Mouse (Mus musculus) hindbrain, embryonic 13.5 days (tissue): ENCODE measurements at regions not wholly inside any gene's neighbourhood (a gene's known extent, or its start where the extent isn't known, plus 50 kb on each side); places are given as distances from the start of the nearest gene placed in this dataset.
A peak's percentile ranks its signal among the peaks of the same experiment; 100 is the strongest.

Source experiments
- ATAC-seq: fragments of 200-750 bp; cut with Nextera tagmentation; 2 replicates; pipeline ENCODE4 v1.8.0; 2017; ENCODE audit warnings: moderate TSS enrichment; ENCODE audit not compliant: low FRiP score
- H3K27ac ChIP-seq: fragments of 300-500 bp; sonication (generic); 2 replicates; pipeline ENCODE4 v1.5.1; 2015; ENCODE audit warnings: inconsistent platforms, mild to moderate bottlenecking, moderate library complexity
- H3K27me3 ChIP-seq: fragments of 300-500 bp; sonication (generic); 2 replicates; pipeline ENCODE4 v1.6.1; 2015; ENCODE audit warnings: mild to moderate bottlenecking, inconsistent platforms
- H3K36me3 ChIP-seq: fragments of 300-500 bp; sonication (generic); 2 replicates; pipeline ENCODE4 v1.6.1; 2015; ENCODE audit warnings: mild to moderate bottlenecking, inconsistent platforms
- H3K4me1 ChIP-seq: fragments of 300-500 bp; sonication (generic); replicated peaks from 2 replicates; pipeline ENCODE4 v1.6.1; 2015; ENCODE audit warnings: inconsistent platforms
- H3K4me2 ChIP-seq: fragments of 300-500 bp; sonication (generic); 2 replicates; pipeline ENCODE4 v1.6.1; 2015; ENCODE audit warnings: inconsistent platforms, mild to moderate bottlenecking, moderate library complexity
- H3K4me3 ChIP-seq: fragments of 300-500 bp; sonication (generic); 2 replicates; pipeline ENCODE4 v1.5.1; 2015; ENCODE audit warnings: mild to moderate bottlenecking, inconsistent platforms
- H3K9ac ChIP-seq: fragments of 300-500 bp; sonication (generic); 2 replicates; pipeline ENCODE4 v1.6.1; 2015; ENCODE audit warnings: mild to moderate bottlenecking, inconsistent platforms
- H3K9me3 ChIP-seq: fragments of 300-500 bp; sonication (generic); 2 replicates; pipeline ENCODE4 v1.6.1; 2016; ENCODE audit warnings: inconsistent platforms
- WGBS: fragments of 180-500 bp; shearing (Covaris S2); methylation state at CpG from one replicate; pipeline ENCODE4 v1.1.7; 2015; 5-methylcytosine and 5-hydroxymethylcytosine counted together

DNA sequence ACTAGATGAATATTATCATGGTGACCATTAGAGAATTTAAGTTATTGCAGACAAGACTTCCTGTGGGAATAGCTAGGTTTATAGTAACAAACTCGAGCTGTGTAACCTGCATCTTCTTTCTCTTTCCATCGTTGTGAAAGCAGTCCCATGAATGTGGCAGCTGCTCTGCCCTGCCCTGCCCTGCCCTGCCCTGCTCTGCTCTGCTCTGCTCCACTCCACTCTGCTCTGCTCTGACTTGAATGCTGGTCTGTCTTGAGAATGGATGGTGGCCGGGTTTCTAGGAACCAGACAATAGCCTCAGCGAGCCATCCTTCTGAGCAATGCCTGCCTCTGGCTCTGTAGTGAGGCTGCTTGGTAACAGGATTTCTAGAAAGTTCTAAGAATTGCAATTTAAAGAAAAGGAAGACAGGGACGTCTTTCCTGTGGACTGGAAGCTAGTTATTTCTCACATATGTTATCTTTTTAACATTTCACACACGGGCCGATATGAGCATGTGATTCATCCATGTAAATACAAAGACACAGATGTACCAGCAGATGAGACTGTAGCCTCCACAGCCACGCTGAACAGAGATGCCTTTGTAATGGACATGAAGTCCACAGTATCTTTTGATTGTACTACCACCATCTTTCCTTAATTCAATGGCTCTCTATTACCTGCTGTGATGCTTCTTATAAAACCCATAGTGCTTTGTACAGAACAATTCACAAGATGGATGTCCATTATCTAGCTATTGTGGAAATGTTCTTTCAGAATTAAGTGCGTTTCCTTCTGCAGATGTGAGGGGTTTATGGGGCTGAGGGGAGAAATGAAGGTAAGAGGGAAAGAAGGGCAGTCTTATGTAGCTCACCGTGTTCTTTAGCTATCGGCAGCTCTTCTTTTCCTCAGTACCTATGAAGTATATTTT, 295.4 kb downstream of the Arl4a start:
- Histone ChIP-seq H3K36me3 (no peaks in the 10 kb centered on the region), H3K4me1 (peaks cover 10% of the 10 kb centered on the region), H3K9ac (no peak overlapping the region), H3K4me3 (no peak overlapping the region), H3K27ac (0 out of 2 replicates have a peak overlapping the region, but pooled peaks have one; percentile 19), H3K4me2 (no peak overlapping the region), H3K9me3 (no peaks in the 10 kb centered on the region), H3K27me3 (no peaks in the 10 kb centered on the region)
- peak; percentile 84 for ATAC-seq
- 24% methylated on average over 11 of the region's 11 CpGs for WGBS

DNA sequence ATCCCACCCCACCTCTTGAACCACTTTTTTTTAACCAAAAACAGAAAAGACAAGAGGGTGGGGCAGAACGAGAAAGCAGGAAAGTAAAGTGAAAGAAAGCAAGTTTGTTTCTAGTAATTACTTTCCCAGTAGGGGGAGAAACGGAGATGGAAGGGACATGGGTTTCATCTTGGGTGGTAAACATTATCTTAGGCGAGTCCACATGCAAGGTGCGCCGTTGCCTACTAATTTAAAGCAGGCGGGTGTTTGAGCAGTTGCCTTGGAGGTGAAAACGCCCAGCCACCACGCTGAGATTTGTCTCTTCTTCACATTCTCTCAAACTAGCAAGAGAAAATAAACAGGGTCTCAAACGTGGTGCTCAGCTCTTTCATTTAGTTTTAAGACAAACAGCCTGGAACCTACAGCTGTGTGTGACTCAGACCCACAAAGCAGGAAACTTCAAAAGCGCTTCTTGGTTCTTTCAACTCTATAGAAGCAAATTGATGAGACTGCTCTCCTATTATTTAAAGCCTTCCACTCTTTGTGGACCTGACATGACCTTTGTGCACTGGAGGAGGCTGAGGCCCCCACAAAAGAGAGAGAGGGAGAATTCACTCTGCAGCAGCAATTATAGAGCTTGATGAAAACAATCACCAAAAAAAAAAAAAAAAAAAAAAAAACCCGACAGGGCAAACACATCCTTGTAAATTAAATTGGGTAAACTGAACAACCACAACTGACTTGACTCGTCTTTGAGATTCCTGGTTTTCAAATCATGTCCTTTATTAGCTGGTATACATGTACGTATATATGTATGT, 296.6 kb downstream of the Arl4a start:
- Histone ChIP-seq H3K36me3 (no peaks in the 10 kb centered on the region), H3K9me3 (no peaks in the 10 kb centered on the region), H3K4me1 (peaks cover 17% of the 10 kb centered on the region), H3K9ac (no peak overlapping the region), H3K4me3 (no peak overlapping the region), H3K27ac (no peak overlapping the region), H3K27me3 (no peaks in the 10 kb centered on the region), H3K4me2 (no peak overlapping the region)
- ATAC-seq: no peak
- WGBS: 9% methylated on average over 13 of the region's 13 CpGs

DNA sequence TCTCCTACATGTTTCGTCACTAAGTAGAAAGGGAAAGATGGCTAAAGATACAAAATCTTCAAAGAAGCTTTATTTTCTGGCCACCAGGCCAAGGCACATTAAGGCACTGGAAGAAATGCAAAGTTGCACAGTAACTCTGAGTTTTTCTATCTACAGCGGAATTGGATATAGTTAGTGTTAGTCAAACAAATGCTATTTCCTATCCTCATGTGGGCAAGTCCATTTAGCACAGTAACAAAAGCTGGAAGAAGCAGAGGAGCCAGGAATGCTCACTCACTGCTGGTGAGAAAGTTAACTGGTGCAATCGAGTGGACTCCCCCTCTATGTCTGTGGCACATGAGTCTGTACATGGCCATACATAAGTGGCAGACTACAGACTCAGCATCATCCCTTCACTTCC, 300.9 kb downstream of the Arl4a start:
- peak overlapping the region; percentile 71 for H3K27ac ChIP-seq
- H3K4me2 ChIP-seq: no peak overlapping the region
- H3K36me3 ChIP-seq: no peaks in the 10 kb centered on the region
- ATAC-seq: no peak
- H3K4me3 ChIP-seq: no peak overlapping the region
- peaks cover 18% of the 10 kb centered on the region for H3K4me1 ChIP-seq
- 87% methylated on average over 3 of the region's 3 CpGs for WGBS
- H3K9me3 ChIP-seq: no peaks in the 10 kb centered on the region
- H3K27me3 ChIP-seq: no peaks in the 10 kb centered on the region
- H3K9ac ChIP-seq: no peak overlapping the region

DNA sequence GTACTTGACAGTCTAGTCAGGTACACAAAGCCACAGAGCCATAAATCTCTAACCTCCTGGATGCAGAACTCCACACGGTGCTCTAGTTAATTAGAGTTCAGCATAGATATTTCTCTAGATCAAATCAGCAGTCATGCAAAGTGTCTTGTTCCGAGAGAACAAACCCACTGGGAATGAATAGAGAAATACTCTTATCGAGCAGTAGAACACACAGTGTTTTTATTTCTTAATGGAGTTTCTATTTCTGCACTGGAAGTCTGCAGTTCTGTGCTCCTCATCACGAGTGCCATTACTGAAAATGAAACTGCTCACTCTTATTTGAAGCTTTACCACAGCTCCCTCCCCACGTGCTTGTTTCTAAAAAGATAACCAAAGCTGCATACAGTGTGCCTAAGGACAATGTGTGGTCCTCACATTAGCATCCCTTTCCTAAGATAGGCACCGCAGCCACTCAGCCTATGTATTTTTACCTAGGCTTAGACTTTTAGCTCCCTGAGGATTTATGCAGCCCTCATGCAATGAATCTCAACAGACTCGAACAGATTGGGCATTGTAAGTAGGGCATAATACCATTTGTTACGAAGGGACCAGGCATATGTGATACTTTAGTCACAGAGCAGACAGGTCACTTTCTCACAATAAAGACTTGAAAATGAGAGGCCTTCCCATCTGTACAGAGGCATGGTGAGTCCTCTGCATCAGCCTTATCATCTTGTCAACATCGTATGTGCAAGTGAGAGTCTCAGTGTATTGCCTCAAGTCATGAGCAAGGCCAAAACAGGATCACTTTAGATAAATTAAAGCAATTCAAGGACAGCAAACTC, 301.5 kb downstream of the Arl4a start:
- Histone ChIP-seq H3K4me3 (no peak overlapping the region), H3K27ac (peak overlapping the region; percentile 71), H3K4me2 (peak overlapping the region; percentile 20; the same call in 1 of the 2 replicates), H3K9me3 (no peaks in the 10 kb centered on the region), H3K4me1 (peaks cover 16% of the 10 kb centered on the region), H3K36me3 (no peaks in the 10 kb centered on the region), H3K27me3 (no peaks in the 10 kb centered on the region), H3K9ac (no peak overlapping the region)
- peak; percentile 74 for ATAC-seq
- 28% methylated on average over 9 of the region's 9 CpGs for WGBS

DNA sequence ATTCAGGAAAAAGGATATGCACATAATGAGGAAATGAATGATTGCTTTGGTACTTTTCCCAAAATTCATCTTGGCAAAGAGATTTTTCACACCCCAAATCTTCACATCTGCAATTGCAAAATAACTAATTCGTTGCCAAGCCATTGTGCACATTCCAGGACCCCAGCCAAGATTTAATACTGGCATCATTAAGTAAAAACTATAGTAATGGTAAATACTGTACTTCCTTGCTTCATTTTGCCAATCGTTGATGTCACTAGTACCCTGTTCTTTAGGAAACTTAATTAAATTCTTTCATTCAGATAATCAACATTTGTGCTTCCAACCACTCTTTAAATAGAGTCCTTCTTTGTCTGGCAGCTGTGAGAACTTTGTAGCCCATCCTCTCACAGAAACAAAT, 303.6 kb downstream of the Arl4a start:
- H3K4me3 ChIP-seq: no peak overlapping the region
- WGBS: 53% methylated on average over 2 of the region's 2 CpGs
- no peaks in the 10 kb centered on the region for H3K27me3 ChIP-seq
- peaks cover 13% of the 10 kb centered on the region for H3K4me1 ChIP-seq
- H3K36me3 ChIP-seq: no peaks in the 10 kb centered on the region
- no peak overlapping the region for H3K4me2 ChIP-seq
- no peak overlapping the region for H3K9ac ChIP-seq
- H3K9me3 ChIP-seq: no peaks in the 10 kb centered on the region
- no peak for ATAC-seq
- H3K27ac ChIP-seq: no peak overlapping the region

DNA sequence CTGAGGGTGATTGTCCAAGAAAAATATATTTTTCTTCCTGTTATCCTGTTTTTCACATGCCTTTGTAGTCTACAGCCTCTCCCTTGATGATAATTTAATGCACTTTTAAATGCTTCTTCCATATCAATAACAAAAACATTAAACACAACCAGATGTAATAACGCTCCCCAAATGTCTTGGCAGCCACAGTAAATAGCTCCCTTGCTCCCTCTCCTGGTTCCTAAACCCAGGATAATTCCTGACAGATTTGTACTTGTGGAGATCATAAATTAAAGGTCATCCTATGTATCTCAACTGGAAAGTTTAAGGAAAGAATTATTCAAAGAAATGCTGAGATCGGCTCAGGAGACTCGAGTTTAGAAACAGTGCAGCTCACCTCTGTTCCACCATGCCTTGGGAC, 306.6 kb downstream of the Arl4a start:
- Histone ChIP-seq H3K27me3 (no peaks in the 10 kb centered on the region), H3K4me2 (no peak overlapping the region), H3K9me3 (no peaks in the 10 kb centered on the region), H3K27ac (no peak overlapping the region), H3K4me1 (peaks cover 5% of the 10 kb centered on the region), H3K36me3 (no peaks in the 10 kb centered on the region), H3K4me3 (no peak overlapping the region), H3K9ac (no peak overlapping the region)
- no peak for ATAC-seq
- 68% methylated on average over 3 of the region's 3 CpGs for WGBS

DNA sequence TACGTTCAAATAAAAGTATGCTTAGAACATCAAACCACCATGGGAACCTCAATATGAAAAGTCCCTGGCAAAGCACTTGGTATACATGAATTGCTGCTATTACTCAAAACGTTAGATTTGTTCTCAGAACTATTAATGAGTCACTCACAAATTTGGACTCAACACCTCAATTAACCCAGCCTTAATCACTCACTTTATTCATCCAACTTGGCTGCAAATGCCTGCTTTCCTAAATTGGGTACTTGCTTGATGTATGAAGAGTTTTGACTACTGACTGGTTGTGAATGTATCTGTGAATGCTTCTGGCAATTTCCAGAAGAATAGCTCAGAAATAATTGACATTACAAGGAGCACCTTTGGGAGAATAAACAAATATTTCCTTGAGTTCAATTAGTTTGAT, 308.6 kb downstream of the Arl4a start:
- Histone ChIP-seq H3K9ac (no peak overlapping the region), H3K4me2 (no peak overlapping the region), H3K36me3 (no peaks in the 10 kb centered on the region), H3K9me3 (no peaks in the 10 kb centered on the region), H3K27me3 (no peaks in the 10 kb centered on the region), H3K4me1 (no peaks in the 10 kb centered on the region), H3K27ac (no peak overlapping the region), H3K4me3 (no peak overlapping the region)
- ATAC-seq: no peak
- 86% methylated on average over 2 of the region's 2 CpGs for WGBS

DNA sequence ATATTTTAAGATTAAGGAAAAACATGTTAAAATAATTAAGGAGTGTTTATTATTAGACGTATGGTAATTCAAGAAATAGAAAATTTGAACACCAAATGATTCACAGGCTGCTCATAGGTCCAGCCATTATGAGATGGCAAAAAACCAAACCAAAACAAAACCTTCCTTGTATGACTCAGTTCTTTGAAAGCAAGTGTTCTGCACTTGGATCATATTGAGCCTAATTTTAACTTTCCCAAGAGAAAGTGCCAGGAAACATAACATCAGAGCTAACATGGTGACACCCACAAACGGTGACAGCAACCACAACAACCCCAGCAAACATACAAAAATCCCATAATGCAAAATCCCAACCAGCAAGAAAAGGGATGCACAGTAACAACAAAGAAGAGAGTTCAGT, 313.7 kb downstream of the Arl4a start:
- Histone ChIP-seq H3K4me2 (no peak overlapping the region), H3K4me1 (no peaks in the 10 kb centered on the region), H3K36me3 (no peaks in the 10 kb centered on the region), H3K9me3 (no peaks in the 10 kb centered on the region), H3K9ac (no peak overlapping the region), H3K27me3 (no peaks in the 10 kb centered on the region), H3K4me3 (no peak overlapping the region), H3K27ac (no peak overlapping the region)
- 92% methylated on average over 2 of the region's 2 CpGs for WGBS
- ATAC-seq: no peak

DNA sequence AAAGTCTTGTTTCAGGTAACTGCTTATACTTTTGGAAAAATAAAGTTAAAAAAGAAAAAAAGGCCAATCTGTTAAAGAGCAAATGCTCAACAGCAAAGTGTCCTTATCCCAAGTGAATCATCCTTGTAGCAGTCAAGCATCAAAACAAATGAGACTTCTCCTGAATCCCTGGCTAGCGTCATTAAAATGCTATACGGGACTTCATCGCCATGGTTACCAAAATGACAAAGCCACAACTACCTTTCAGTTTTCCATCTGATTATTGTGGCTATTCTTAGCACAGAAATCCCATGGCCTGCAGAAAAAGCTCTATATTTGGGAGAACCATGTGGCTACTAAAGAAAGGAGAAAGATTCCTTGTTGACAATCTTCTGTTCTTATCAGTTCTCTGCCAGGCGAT, 322.7 kb downstream of the Arl4a start:
- Histone ChIP-seq H3K4me3 (no peak overlapping the region), H3K27me3 (no peaks in the 10 kb centered on the region), H3K9ac (no peak overlapping the region), H3K36me3 (no peaks in the 10 kb centered on the region), H3K9me3 (no peaks in the 10 kb centered on the region), H3K4me1 (peaks cover 11% of the 10 kb centered on the region), H3K4me2 (no peak overlapping the region), H3K27ac (peak overlapping the region; percentile 67)
- ATAC-seq: peak; percentile 63; the same call in 1 of the 2 replicates
- WGBS: 25% methylated on average over 4 of the region's 4 CpGs

DNA sequence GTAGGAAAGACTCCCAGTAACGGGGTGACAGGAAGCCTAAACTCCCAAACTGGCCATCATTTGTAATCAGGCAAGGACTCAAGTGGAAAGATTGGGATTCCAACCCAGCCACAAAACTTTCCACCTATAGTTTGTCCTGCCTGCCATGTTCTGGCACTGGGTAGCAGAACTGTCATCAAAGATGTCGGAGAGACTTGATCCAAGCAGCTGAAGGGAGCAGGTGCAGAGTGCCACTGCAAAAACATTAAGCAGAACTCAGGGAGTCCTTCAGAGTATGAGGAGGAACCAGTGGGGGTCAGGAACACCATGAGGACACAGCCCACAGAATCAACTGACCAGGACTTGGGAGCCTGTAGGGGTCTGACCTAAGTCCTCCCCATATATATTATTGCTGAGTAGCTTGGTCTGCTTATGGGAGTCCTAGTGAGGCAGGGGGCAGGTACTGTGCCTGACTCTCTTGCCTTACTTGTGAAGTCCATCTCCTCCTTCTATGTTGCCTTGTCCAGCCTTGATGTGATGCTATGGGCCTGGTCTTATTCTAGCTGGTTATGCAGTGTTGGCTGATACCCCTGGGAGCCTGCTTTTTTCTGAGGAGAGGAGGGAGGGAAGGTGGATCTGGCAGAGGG, 323.5 kb downstream of the Arl4a start:
- Histone ChIP-seq H3K36me3 (no peaks in the 10 kb centered on the region), H3K9ac (no peak overlapping the region), H3K9me3 (no peaks in the 10 kb centered on the region), H3K4me2 (no peak overlapping the region), H3K27ac (no peak overlapping the region), H3K4me1 (peaks cover 11% of the 10 kb centered on the region), H3K4me3 (no peak overlapping the region), H3K27me3 (no peaks in the 10 kb centered on the region)
- 86% methylated on average over 2 of the region's 2 CpGs for WGBS
- ATAC-seq: peak; percentile 49; the same call in 1 of the 2 replicates

DNA sequence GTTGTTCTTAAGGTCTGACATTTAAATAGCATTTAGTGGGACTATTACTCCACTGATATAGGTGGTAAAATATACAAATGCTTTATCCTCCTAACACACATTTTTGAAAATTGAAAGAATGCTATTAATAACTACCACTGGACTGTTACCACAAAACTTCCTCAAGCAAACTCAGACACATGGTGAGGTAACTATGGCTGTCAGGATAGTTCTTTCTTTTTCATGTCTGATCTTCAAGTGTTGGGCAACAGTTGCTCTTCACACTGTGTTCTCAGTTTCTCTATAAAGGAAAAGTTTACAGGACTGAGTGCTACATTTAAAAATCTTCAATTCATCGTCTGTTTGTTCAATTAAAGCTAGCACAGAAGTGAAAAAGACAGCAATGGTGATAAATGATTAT, 326.0 kb downstream of the Arl4a start:
- Histone ChIP-seq H3K4me2 (no peak overlapping the region), H3K4me1 (peaks cover 11% of the 10 kb centered on the region), H3K36me3 (no peaks in the 10 kb centered on the region), H3K27me3 (no peaks in the 10 kb centered on the region), H3K4me3 (no peak overlapping the region), H3K9me3 (no peaks in the 10 kb centered on the region), H3K9ac (no peak overlapping the region), H3K27ac (no peak overlapping the region)
- 75% methylated on average over 1 of the region's 1 CpGs for WGBS
- no peak for ATAC-seq

DNA sequence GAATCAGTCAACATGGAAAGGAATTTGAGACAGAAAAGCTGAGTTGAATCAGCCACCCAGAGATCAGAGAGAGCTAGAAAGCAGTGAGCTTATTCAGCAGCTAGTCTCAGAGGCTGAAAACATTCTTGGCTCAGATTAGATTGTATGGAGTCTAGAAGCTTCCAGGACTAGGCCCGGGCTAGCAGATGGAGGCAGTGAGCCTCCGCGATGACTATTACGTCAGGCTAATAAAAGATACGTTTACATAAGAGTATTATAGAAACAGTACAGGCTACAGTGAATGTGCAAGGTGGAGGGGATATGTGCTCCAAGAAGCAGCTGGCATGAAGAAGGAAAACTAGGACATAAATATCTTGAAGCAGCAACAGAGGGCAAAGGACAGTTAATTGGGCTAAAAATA, 328.0 kb downstream of the Arl4a start:
- no peak overlapping the region for H3K9ac ChIP-seq
- H3K4me1 ChIP-seq: peaks cover 6% of the 10 kb centered on the region
- no peak for ATAC-seq
- H3K27ac ChIP-seq: no peak overlapping the region
- H3K4me2 ChIP-seq: no peak overlapping the region
- H3K9me3 ChIP-seq: no peaks in the 10 kb centered on the region
- no peaks in the 10 kb centered on the region for H3K27me3 ChIP-seq
- WGBS: 88% methylated on average over 5 of the region's 5 CpGs
- H3K4me3 ChIP-seq: no peak overlapping the region
- no peaks in the 10 kb centered on the region for H3K36me3 ChIP-seq
